ENCODE assay signal across 17 mouse cellular contexts in genomic region chr9:114881977-114882376, GRCm38 (mm10).
"Had no signal": no experiment of that assay in that cellular context is flagged by ENCODE, and none has a peak within 500 bp of the region (broad histone marks: within the 10 kb centered on the region; RNA-seq: fewer than 3 reads in every experiment).

No protein-coding gene starts in this region.

- H3K27ac ChIP-seq: hindbrain, embryonic 13.5 days; intestine, embryonic 15.5 days; left cerebral cortex, adult 2 months; liver, embryonic 13.5 days; neural tube, embryonic 12.5 days; neural tube, embryonic 15.5 days; stomach, embryonic 15.5 days had no signal

- H3K9me3 ChIP-seq: hindbrain, embryonic 13.5 days; intestine, embryonic 15.5 days; liver, embryonic 13.5 days; neural tube, embryonic 12.5 days; neural tube, embryonic 15.5 days; stomach, embryonic 15.5 days had no signal

- H3K9ac ChIP-seq: hindbrain, embryonic 13.5 days; intestine, embryonic 15.5 days; liver, embryonic 13.5 days; lung, embryonic 14.5 days; neural tube, embryonic 12.5 days; neural tube, embryonic 15.5 days; stomach, embryonic 15.5 days had no signal

- H3K27me3 ChIP-seq: hindbrain, embryonic 13.5 days; intestine, embryonic 15.5 days; liver, embryonic 13.5 days; neural tube, embryonic 12.5 days; neural tube, embryonic 15.5 days; stomach, embryonic 15.5 days had no signal

- H3K4me2 ChIP-seq: hindbrain, embryonic 13.5 days; intestine, embryonic 15.5 days; liver, embryonic 13.5 days; lung, embryonic 14.5 days; midbrain, embryonic 11.5 days; neural tube, embryonic 12.5 days; neural tube, embryonic 15.5 days; stomach, embryonic 15.5 days had no signal

- DNase-seq: layer of hippocampus, postnatal 36 days; liver, embryonic 13.5 days; lung, embryonic 14.5 days; lung, postnatal 36 days; midbrain, embryonic 14.5 days; right cerebral cortex, adult 18-20 months; right cerebral cortex, postnatal 25 days; spleen, adult 18-20 months; thymus, postnatal 36 days had no signal

- H3K36me3 ChIP-seq: hindbrain, embryonic 13.5 days; intestine, embryonic 15.5 days; liver, embryonic 13.5 days; neural tube, embryonic 12.5 days; neural tube, embryonic 15.5 days; stomach, embryonic 15.5 days had no signal

- H3K4me3 ChIP-seq: hindbrain, embryonic 13.5 days; intestine, embryonic 15.5 days; left cerebral cortex, adult 2 months; liver, embryonic 13.5 days; neural tube, embryonic 12.5 days; neural tube, embryonic 15.5 days; stomach, embryonic 15.5 days had no signal

- H3K4me1 ChIP-seq: hindbrain, embryonic 13.5 days; intestine, embryonic 15.5 days; liver, embryonic 13.5 days; neural tube, embryonic 12.5 days; neural tube, embryonic 15.5 days; stomach, embryonic 15.5 days had no signal

- ATAC-seq: hindbrain, embryonic 16.5 days; intestine, embryonic 15.5 days had no signal
